Mouse (Mus musculus): ENCODE data around the gene Plxna1. TPM values are rescaled to one million over a fixed set of nuclear protein-coding genes. Genes with fewer than 3 reads are reported as not detected.

Plxna1 gene
- polyA plus RNA-seq, 1 experiment from 2014 or later = 19.9 TPM

GRCm38 (mm10) chr6:89359771-89360708, 2.4 kb downstream of the Plxna1 start:
- Histone ChIP-seq H3K9me3 (no peaks in the 10 kb centered on the region), H3K27ac (0 out of 2 replicates have a peak overlapping the region, but pooled peaks have one; percentile 0), H3K9ac (no peak overlapping the region), H3K4me2 (peak overlapping the region; percentile 97), H3K4me3 (replicated peaks) (peak overlapping the region; percentile 93), H3K27me3 (replicated peaks) (no peaks in the 10 kb centered on the region), H3K4me1 (peaks cover 32% of the 10 kb centered on the region), H3K36me3 (0 out of 2 replicates have a peak, but pooled peaks cover 7% of the 10 kb centered on the region)
- WGBS = 55% methylated on average over 20 of the region's 20 CpGs
- ATAC-seq (ENCODE audit: insufficient read depth, low FRiP score, low read depth) = no peak

- Histone ChIP-seq H3K4me3 (replicated peaks) (no peak overlapping the region), H3K27ac (0 out of 2 replicates have a peak overlapping the region, but pooled peaks have one; percentile 0)
These were observed 3.2 kb downstream of the Plxna1 start for GRCm38 (mm10) chr6:89359192-89359591.

GRCm38 (mm10) chr6:89355661-89356060, 6.8 kb downstream of the Plxna1 start:
- H3K27me3 ChIP-seq (replicated peaks) = no peaks in the 10 kb centered on the region
- no peak overlapping the region for H3K4me3 ChIP-seq (replicated peaks)
- H3K27ac ChIP-seq = no peak overlapping the region
- H3K36me3 ChIP-seq = 0 out of 2 replicates have a peak, but pooled peaks cover 7% of the 10 kb centered on the region
- WGBS = 62% methylated on average over 7 of the region's 7 CpGs
- no peak overlapping the region for H3K9ac ChIP-seq
- no peak for ATAC-seq (ENCODE audit: insufficient read depth, low FRiP score, low read depth)
- no peaks in the 10 kb centered on the region for H3K9me3 ChIP-seq
- H3K4me2 ChIP-seq = no peak overlapping the region
- H3K4me1 ChIP-seq = peaks cover 59% of the 10 kb centered on the region

More at GRCm38 (mm10) chr6:89359192-89359591, 3.2 kb downstream of the Plxna1 start:
- Histone ChIP-seq H3K4me2 (no peak overlapping the region), H3K9ac (no peak overlapping the region), H3K27me3 (replicated peaks) (no peaks in the 10 kb centered on the region), H3K36me3 (0 out of 2 replicates have a peak, but pooled peaks cover 7% of the 10 kb centered on the region), H3K9me3 (no peaks in the 10 kb centered on the region), H3K4me1 (peaks cover 40% of the 10 kb centered on the region)
- 62% methylated on average over 3 of the region's 3 CpGs for WGBS
- no peak for ATAC-seq (ENCODE audit: insufficient read depth, low FRiP score, low read depth)

- Histone ChIP-seq H3K36me3 (0 out of 2 replicates have a peak, but pooled peaks cover 12% of the 10 kb centered on the region), H3K9me3 (no peaks in the 10 kb centered on the region), H3K4me1 (peaks cover 56% of the 10 kb centered on the region), H3K27me3 (replicated peaks) (no peaks in the 10 kb centered on the region), H3K27ac (peak overlapping the region; percentile 59; the same call in 1 of the 2 replicates), H3K4me2 (no peak overlapping the region), H3K9ac (no peak overlapping the region), H3K4me3 (replicated peaks) (no peak overlapping the region)
- WGBS = 80% methylated on average over 12 of the region's 12 CpGs
- ATAC-seq (ENCODE audit: insufficient read depth, low FRiP score, low read depth) = no peak
These were observed 7.7 kb downstream of the Plxna1 start for GRCm38 (mm10) chr6:89354726-89355125.

- Histone ChIP-seq H3K4me2 (no peak overlapping the region), H3K4me3 (replicated peaks) (no peak overlapping the region), H3K27ac (peak overlapping the region; percentile 59), H3K9ac (no peak overlapping the region), H3K36me3 (peaks cover 12% of the 10 kb centered on the region; the same call in 1 of the 2 replicates), H3K27me3 (replicated peaks) (no peaks in the 10 kb centered on the region), H3K9me3 (no peaks in the 10 kb centered on the region), H3K4me1 (peaks cover 49% of the 10 kb centered on the region)
- 62% methylated on average over 5 of the region's 5 CpGs for WGBS
- ATAC-seq (ENCODE audit: insufficient read depth, low FRiP score, low read depth) = no peak
These were observed 8.3 kb downstream of the Plxna1 start for GRCm38 (mm10) chr6:89354076-89354475.

GRCm38 (mm10) chr6:89353101-89353500, 9.3 kb downstream of the Plxna1 start:
- peak; percentile 45; the same call in 1 of the 2 replicates for ATAC-seq (ENCODE audit: insufficient read depth, low FRiP score, low read depth)
- Histone ChIP-seq H3K27me3 (replicated peaks) (no peaks in the 10 kb centered on the region), H3K9ac (no peak overlapping the region), H3K36me3 (peaks cover 15% of the 10 kb centered on the region; the same call in 1 of the 2 replicates), H3K9me3 (no peaks in the 10 kb centered on the region), H3K27ac (peak overlapping the region; percentile 59), H3K4me1 (peaks cover 45% of the 10 kb centered on the region), H3K4me2 (no peak overlapping the region), H3K4me3 (replicated peaks) (no peak overlapping the region)
- 63% methylated on average over 8 of the region's 8 CpGs for WGBS

- H3K4me2 ChIP-seq = peak overlapping the region; percentile 19; the same call in 1 of the 2 replicates
- ATAC-seq (ENCODE audit: insufficient read depth, low FRiP score, low read depth) = peak; percentile 69
- H3K36me3 ChIP-seq = peaks cover 14% of the 10 kb centered on the region
- no peaks in the 10 kb centered on the region for H3K9me3 ChIP-seq
- no peaks in the 10 kb centered on the region for H3K27me3 ChIP-seq (replicated peaks)
- peaks cover 45% of the 10 kb centered on the region for H3K4me1 ChIP-seq
- H3K27ac ChIP-seq = peak overlapping the region; percentile 80
- H3K9ac ChIP-seq = no peak overlapping the region
- WGBS = 22% methylated on average over 5 of the region's 5 CpGs
- no peak overlapping the region for H3K4me3 ChIP-seq (replicated peaks)
These were observed 10.8 kb downstream of the Plxna1 start for GRCm38 (mm10) chr6:89351441-89352137.

GRCm38 (mm10) chr6:89350520-89350919, 11.9 kb downstream of the Plxna1 start:
- H3K4me2 ChIP-seq = no peak overlapping the region
- peak overlapping the region; percentile 80 for H3K27ac ChIP-seq
- no peaks in the 10 kb centered on the region for H3K27me3 ChIP-seq (replicated peaks)
- no peak overlapping the region for H3K4me3 ChIP-seq (replicated peaks)
- 94% methylated on average over 2 of the region's 2 CpGs for WGBS
- ATAC-seq (ENCODE audit: insufficient read depth, low FRiP score, low read depth) = no peak
- H3K4me1 ChIP-seq = peaks cover 48% of the 10 kb centered on the region
- no peak overlapping the region for H3K9ac ChIP-seq
- no peaks in the 10 kb centered on the region for H3K9me3 ChIP-seq
- H3K36me3 ChIP-seq = peaks cover 14% of the 10 kb centered on the region

- H3K4me1 ChIP-seq = peaks cover 52% of the 10 kb centered on the region
- no peak for ATAC-seq (ENCODE audit: insufficient read depth, low FRiP score, low read depth)
- H3K4me2 ChIP-seq = no peak overlapping the region
- no peaks in the 10 kb centered on the region for H3K27me3 ChIP-seq (replicated peaks)
- peaks cover 14% of the 10 kb centered on the region for H3K36me3 ChIP-seq
- H3K4me3 ChIP-seq (replicated peaks) = no peak overlapping the region
- H3K9ac ChIP-seq = no peak overlapping the region
- WGBS = 71% methylated on average over 1 of the region's 1 CpGs
- H3K27ac ChIP-seq = no peak overlapping the region
- no peaks in the 10 kb centered on the region for H3K9me3 ChIP-seq
These were observed 12.3 kb downstream of the Plxna1 start for GRCm38 (mm10) chr6:89350037-89350515.

GRCm38 (mm10) chr6:89348363-89348762, 14.1 kb downstream of the Plxna1 start:
- WGBS = 76% methylated on average over 9 of the region's 9 CpGs
- Histone ChIP-seq H3K9ac (no peak overlapping the region), H3K27me3 (replicated peaks) (no peaks in the 10 kb centered on the region), H3K27ac (no peak overlapping the region), H3K4me2 (no peak overlapping the region), H3K4me3 (replicated peaks) (no peak overlapping the region), H3K9me3 (no peaks in the 10 kb centered on the region), H3K4me1 (peaks cover 45% of the 10 kb centered on the region), H3K36me3 (peaks cover 14% of the 10 kb centered on the region)
- ATAC-seq (ENCODE audit: insufficient read depth, low FRiP score, low read depth) = no peak

GRCm38 (mm10) chr6:89347792-89348191, 14.6 kb downstream of the Plxna1 start:
- H3K27me3 ChIP-seq (replicated peaks) = no peaks in the 10 kb centered on the region
- no peak overlapping the region for H3K4me3 ChIP-seq (replicated peaks)
- no peak overlapping the region for H3K9ac ChIP-seq
- H3K36me3 ChIP-seq = peaks cover 14% of the 10 kb centered on the region
- 78% methylated on average over 1 of the region's 1 CpGs for WGBS
- no peak for ATAC-seq (ENCODE audit: insufficient read depth, low FRiP score, low read depth)
- no peaks in the 10 kb centered on the region for H3K9me3 ChIP-seq
- H3K4me2 ChIP-seq = no peak overlapping the region
- no peak overlapping the region for H3K27ac ChIP-seq
- peaks cover 39% of the 10 kb centered on the region for H3K4me1 ChIP-seq
